Mouse (Mus musculus) cortical plate, adult 2 months (tissue): ENCODE data around the gene Gm9918. TPM values are rescaled to one million over a fixed set of nuclear protein-coding genes. Genes with fewer than 3 reads are reported as not detected.
A peak's percentile ranks its signal among the peaks of the same experiment; 100 is the strongest.

Experiments used
- H3K27ac ChIP-seq: fragments of 200-500 bp; 2 replicates; pipeline ENCODE4 v1.5.1; 2012; ENCODE audit warnings: low read length, control low read depth, inconsistent platforms; ENCODE audit not compliant: insufficient read depth
- H3K4me1 ChIP-seq: fragments of 200-500 bp; 2 replicates; pipeline ENCODE4 v1.6.1; 2011; ENCODE audit warnings: low read length; ENCODE audit not compliant: control insufficient read depth, insufficient read depth
- H3K4me3 ChIP-seq: fragments of 200-500 bp; 2 replicates; pipeline ENCODE4 v1.5.1; 2011; ENCODE audit warnings: mild to moderate bottlenecking, low read length, control low read depth; ENCODE audit not compliant: insufficient read depth
- CTCF ChIP-seq: fragments of 200-500 bp; IDR thresholded peaks from 2 replicates; pipeline ENCODE4 v1.5.1; 2011; ENCODE audit warnings: mild to moderate bottlenecking, control low read depth, low read length; ENCODE audit not compliant: insufficient read depth; ENCODE audit errors: extremely low read depth
- POLR2A ChIP-seq: fragments of 200-500 bp; IDR thresholded peaks from 2 replicates; pipeline ENCODE4 v1.6.1; 2011; ENCODE audit warnings: mild to moderate bottlenecking, low read length, control low read depth; ENCODE audit not compliant: insufficient read depth; ENCODE audit errors: extremely low read depth
- polyA plus RNA-seq: library from polyadenylated mRNA; depleted of rRNA; stranded (reverse); fragments of >200 nt; gene quantifications from 2 replicates; pipeline ENCODE4 v1.2.3, GENCODE M21; 2012

The Gm9918 gene
- polyA plus RNA-seq, 1 experiment = 0.04 TPM

DNA sequence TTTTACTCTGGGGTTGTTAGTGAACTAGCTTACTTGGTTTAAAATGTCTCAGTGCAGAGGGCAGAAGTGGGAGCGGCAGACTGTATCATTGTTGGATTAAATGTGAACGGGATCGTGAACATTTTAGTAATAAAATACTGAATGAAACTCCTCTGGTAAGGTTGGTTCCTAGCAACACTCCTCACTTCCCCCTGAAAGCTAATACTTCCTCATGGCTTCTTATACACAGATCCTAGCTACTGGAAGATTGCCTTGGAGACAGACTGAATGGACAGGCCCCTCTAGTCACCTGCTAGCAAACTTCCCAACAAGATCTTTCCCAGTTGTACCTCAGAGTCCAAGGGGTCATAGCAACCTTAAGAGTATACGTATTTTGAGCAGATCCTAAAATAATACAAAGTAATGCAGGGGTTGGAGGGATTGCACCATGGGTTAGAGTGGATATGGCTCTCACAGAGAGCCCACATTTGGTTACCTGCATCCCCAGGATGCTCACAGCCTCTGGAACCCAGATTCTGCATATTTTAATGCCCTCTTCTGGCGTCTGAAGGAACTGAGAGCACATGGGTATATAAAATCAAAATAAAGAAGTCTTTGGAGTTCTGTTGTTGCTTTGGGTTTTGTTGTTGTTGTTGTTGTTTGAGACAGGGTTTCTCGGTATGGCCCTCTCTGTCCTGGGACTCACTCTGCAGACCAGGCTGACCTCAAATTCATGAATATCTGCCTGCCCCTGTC is 3.8 kb downstream of the Gm9918 start:
- TF ChIP-seq CTCF (no peak), POLR2A (no peak)
- Histone ChIP-seq H3K27ac (no peak overlapping the region), H3K4me3 (no peak overlapping the region), H3K4me1 (no peaks in the 10 kb centered on the region)

DNA sequence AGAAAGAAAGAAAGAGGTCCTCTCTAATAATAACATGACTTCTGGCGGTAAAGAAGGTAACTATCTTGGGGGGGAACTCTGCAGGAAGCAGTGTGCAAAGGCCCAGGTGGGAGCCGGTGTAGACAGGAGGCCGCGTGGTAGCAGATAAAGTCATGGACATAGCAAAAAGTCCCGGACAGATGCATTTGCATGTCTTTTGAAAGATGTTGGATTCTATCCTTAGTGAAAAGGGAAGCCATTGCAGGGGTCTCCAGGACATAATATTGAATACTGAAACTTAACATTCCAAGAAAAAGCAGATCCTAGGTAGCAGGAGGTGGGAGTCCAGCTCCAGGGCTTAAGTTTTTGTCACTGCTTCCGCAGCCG is 8.3 kb downstream of the Gm9918 start:
- Histone ChIP-seq H3K27ac (peak overlapping the region; percentile 17; the same call in 1 of the 2 replicates), H3K4me1 (0 out of 2 replicates have a peak, but pooled peaks cover 2% of the 10 kb centered on the region), H3K4me3 (peak overlapping the region; percentile 90)
- no peak for TF ChIP-seq CTCF
- TF ChIP-seq POLR2A = no peak

DNA sequence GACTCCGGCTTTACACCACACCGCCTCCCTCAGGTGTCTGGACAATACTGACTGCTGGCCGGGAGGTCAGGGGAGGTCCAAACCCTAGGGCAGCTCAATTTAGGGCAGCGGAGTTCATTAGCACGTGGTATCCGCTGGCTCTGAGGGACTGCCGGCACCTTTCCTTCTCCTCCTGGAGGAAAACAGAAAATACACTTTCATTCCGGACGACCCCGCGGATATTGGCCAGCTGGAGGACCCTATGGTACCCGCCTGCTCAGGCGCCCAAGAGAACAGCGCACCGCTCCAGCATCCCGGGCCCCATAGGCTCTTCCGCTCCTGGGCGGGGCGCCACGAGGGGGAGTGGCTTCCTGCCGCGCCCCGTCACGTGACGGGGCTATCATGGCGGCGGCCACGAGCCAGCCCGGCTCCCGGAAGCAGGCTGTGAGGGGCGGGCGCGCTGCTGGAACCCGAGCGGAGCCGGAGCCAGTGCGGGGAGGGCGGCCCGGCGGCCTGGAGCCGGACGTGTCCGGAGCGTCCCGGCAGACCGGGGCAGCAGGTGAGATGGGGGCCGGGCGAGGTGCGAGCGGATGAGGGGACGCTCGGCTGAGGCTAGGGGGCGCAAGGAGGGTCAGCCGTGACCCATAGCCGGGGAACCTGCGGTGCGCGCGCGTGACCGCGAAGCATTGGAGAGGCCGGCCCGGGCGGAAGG is 8.9 kb downstream of the Gm9918 start, which contains the start of gene Mfsd5:
Gene Mfsd5 (plus strand): TSS at position 363 of the 691 bp plus-strand sequence.
- peak; percentile 76 for TF ChIP-seq POLR2A
- no peak for TF ChIP-seq CTCF
- H3K4me3 ChIP-seq = peak within 1 kb of the TSS; percentile 90
- H3K27ac ChIP-seq = peak within 1 kb of the TSS; percentile 87
- 0 out of 2 replicates have a peak, but pooled peaks cover 2% of the 10 kb centered on the region for H3K4me1 ChIP-seq

DNA sequence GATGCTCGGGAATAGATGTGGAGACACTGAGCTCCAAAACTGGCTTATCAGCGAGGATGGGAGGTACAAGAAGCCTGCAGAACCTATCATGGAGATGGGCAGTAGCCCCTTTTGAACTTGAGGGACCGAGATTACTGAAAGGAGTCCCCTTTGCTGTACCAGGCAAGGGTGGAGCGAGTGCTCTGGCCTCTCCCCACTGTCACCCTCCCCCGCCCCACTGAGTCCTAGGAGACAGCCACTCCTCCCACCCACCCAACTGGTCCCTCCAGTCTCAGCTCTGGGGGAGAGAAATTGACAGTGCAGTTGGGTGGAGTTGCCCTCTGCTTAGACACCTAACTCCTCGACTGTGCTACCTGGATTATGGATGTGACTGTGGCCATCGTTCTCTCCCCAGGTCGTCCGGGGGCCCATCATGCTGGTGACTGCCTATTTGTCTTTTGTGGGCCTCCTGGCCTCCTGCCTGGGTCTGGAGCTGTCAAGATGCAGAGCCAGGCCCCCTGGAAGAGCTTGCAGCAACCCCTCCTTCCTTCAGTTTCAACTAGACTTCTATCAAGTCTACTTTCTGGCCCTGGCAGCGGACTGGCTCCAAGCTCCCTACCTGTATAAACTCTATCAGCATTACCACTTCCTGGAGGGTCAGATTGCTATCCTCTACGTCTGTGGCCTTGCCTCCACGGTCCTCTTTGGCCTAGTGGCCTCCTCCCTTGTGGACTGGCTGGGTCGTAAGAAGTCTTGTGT is 9.6 kb downstream of the Gm9918 start:
- Histone ChIP-seq H3K4me3 (peak overlapping the region; percentile 90), H3K4me1 (0 out of 2 replicates have a peak, but pooled peaks cover 2% of the 10 kb centered on the region), H3K27ac (peak overlapping the region; percentile 87)
- TF ChIP-seq CTCF = no peak
- TF ChIP-seq POLR2A = peak; percentile 55; the same call in 1 of the 2 replicates

DNA sequence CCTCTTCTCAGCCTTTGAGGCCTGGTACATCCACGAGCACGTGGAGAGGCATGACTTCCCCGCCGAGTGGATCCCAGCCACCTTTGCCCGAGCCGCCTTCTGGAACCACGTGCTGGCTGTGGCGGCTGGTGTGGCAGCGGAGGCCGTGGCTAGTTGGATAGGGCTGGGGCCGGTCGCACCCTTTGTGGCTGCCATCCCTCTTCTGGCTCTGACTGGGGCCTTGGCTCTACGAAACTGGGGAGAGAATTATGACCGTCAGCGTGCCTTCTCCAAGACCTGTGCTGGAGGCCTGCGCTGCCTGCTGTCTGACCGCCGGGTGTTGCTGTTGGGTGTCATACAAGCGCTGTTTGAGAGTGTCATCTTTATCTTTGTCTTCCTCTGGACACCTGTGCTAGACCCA is 10.3 kb downstream of the Gm9918 start:
- Histone ChIP-seq H3K4me3 (peak overlapping the region; percentile 90; the same call in 1 of the 2 replicates), H3K4me1 (0 out of 2 replicates have a peak, but pooled peaks cover 2% of the 10 kb centered on the region), H3K27ac (no peak overlapping the region)
- TF ChIP-seq CTCF (no peak), POLR2A (no peak)

DNA sequence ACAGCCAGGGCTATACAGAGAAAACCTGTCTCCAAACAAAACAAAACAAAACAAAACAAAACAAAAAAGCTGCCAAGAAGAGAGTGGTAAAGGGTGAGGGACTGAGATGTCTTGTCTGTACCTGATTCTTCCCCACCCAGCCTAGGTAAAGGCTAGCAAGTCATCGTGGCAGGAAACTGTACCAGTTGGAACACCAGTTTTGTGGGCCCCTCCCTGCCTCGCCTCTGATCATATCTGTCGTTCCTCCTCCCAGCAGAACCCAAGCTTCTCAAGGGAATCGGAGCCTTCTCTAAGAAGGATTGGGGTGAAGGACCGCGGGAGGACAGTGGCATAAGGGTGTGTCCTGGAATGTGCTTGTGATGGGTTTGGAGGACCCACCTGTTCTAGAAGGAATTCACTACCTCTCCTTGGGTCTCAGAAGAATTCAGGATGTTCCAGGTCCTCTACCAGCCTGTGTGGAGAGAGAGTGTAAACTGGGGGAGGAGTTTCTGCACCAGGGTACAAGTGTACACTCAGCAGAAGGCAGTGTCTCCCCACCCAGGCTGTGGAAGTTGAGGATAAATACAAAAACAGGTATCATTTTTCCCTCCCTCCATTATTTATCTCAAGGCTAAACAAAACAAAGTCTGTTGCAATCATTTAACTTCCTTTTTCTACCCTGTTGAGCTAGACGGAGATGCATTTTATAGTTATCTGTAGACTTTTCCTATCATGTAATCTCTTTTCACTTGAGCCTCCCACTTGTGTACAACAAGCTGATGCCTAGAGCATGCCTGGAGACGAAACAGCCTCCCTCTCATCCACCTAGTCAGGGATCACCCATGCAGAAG is 12.3 kb downstream of the Gm9918 start:
- H3K4me1 ChIP-seq = 0 out of 2 replicates have a peak, but pooled peaks cover 2% of the 10 kb centered on the region
- no peak for TF ChIP-seq CTCF
- TF ChIP-seq POLR2A = no peak
- H3K27ac ChIP-seq = no peak overlapping the region
- no peak overlapping the region for H3K4me3 ChIP-seq

DNA sequence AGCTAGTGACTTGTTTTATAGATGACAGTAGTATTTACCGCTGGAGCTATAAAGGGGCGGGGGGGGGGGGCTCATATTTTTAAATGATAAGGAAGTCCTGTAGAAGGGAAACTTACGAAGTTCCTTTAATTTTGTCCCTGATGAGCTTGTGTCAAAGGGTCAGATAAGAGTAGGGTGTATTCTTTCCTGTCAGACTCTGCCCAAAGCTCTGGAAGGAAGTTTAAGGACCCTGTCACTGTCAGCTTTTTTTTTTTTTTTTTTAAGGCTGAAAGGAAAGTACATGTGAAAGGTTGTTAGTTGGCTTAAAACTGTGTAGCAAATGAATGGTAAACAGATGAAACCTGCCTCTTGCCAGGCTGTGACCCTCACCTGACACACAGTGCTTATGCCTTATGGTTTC is 13.3 kb downstream of the Gm9918 start:
- Histone ChIP-seq H3K4me3 (no peak overlapping the region), H3K4me1 (0 out of 2 replicates have a peak, but pooled peaks cover 2% of the 10 kb centered on the region), H3K27ac (no peak overlapping the region)
- TF ChIP-seq POLR2A (no peak), CTCF (no peak)

DNA sequence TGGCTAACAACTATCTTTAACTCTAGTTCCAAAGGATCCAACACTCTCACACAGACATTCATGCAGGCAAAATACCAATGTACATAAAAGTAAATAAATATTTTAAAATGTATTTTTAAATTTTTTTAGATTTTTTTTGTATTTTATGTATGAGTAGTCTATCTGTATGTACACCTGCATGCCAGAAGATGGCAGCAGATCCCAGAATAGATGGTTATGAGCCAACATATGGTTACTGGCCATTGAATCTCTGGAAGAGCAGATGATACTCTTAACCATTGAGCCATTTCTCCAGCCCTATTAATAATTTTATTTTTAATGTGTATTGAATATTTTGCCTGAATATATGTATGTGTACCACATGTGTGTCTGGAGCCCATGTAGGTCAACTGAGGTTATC is 17.0 kb downstream of the Gm9918 start:
- H3K4me1 ChIP-seq = no peaks in the 10 kb centered on the region
- peak; percentile 28; the same call in 1 of the 2 replicates for TF ChIP-seq CTCF
- TF ChIP-seq POLR2A = no peak
- no peak overlapping the region for H3K4me3 ChIP-seq
- no peak overlapping the region for H3K27ac ChIP-seq
